Mouse (Mus musculus) midbrain, embryonic 15.5 days (tissue): Measurements from ENCODE around the gene Elp6. TPM values are rescaled to one million over a fixed set of nuclear protein-coding genes. Genes with fewer than 3 reads are reported as not detected.
A peak's percentile ranks its signal among the peaks of the same experiment; 100 is the strongest.

Experiments used
- ATAC-seq: fragments of 200-750 bp; cut with Nextera tagmentation; replicated peaks from 2 replicates; pipeline ENCODE4 v1.8.0; 2017; ENCODE audit warnings: moderate TSS enrichment
- H3K27ac ChIP-seq: fragments of 300-500 bp; sonication (generic); 2 replicates; pipeline ENCODE4 v1.5.1; 2015; ENCODE audit warnings: mild to moderate bottlenecking, inconsistent platforms
- H3K27me3 ChIP-seq: fragments of 300-500 bp; sonication (generic); replicated peaks from 2 replicates; pipeline ENCODE4 v1.6.1; 2015; ENCODE audit warnings: inconsistent platforms
- H3K36me3 ChIP-seq: fragments of 300-500 bp; sonication (generic); replicated peaks from 2 replicates; pipeline ENCODE4 v1.6.1; 2015; ENCODE audit warnings: inconsistent platforms
- H3K4me1 ChIP-seq: fragments of 300-500 bp; sonication (generic); 2 replicates; pipeline ENCODE4 v1.6.1; 2015; ENCODE audit warnings: inconsistent platforms
- H3K4me2 ChIP-seq: fragments of 300-500 bp; sonication (generic); 2 replicates; pipeline ENCODE4 v1.6.1; 2015; ENCODE audit warnings: inconsistent platforms, mild to moderate bottlenecking, moderate library complexity
- H3K4me3 ChIP-seq: fragments of 300-500 bp; sonication (generic); 2 replicates; pipeline ENCODE4 v1.5.1; 2015; ENCODE audit warnings: mild to moderate bottlenecking, inconsistent platforms
- H3K9ac ChIP-seq: fragments of 300-500 bp; sonication (generic); 2 replicates; pipeline ENCODE4 v1.6.1; 2015; ENCODE audit warnings: mild to moderate bottlenecking, inconsistent platforms
- H3K9me3 ChIP-seq: fragments of 300-500 bp; sonication (generic); 2 replicates; pipeline ENCODE4 v1.6.1; 2016; ENCODE audit warnings: inconsistent platforms
- WGBS: fragments of 180-500 bp; shearing (Covaris S2); methylation state at CpG from one replicate; pipeline ENCODE4 v1.1.7; 2015; ENCODE audit warnings: mixed read lengths; 5-methylcytosine and 5-hydroxymethylcytosine counted together
- polyA plus RNA-seq: library from polyadenylated mRNA; unstranded; fragments of >200 nt; fragmentation: Nextera tagmentation; extraction: Ambion mirVana; gene quantifications from 2 replicates; pipeline ENCODE4 v1.2.1, GENCODE M21; 2015

Gene Elp6
- polyA plus RNA-seq, result 44.8 and 48.4 TPM in 2 replicates

GRCm38 (mm10) chr9:110304969-110305651 is at the start of gene Elp6:
Elp6 (plus strand) TSS chr9:110305173.
- Histone ChIP-seq H3K27me3 (no peaks in the 10 kb centered on the region), H3K27ac (peak within 1 kb of the TSS; percentile 97), H3K4me2 (peak within 1 kb of the TSS; percentile 82), H3K4me3 (peak within 1 kb of the TSS; percentile 72), H3K9me3 (no peaks in the 10 kb centered on the region), H3K9ac (peak within 1 kb of the TSS; percentile 82), H3K4me1 (peaks cover 24% of the 10 kb centered on the region), H3K36me3 (no peaks in the 10 kb centered on the region)
- peak; percentile 99 for ATAC-seq
- under 1% methylated on average over 46 of the region's 46 CpGs for WGBS

DNA sequence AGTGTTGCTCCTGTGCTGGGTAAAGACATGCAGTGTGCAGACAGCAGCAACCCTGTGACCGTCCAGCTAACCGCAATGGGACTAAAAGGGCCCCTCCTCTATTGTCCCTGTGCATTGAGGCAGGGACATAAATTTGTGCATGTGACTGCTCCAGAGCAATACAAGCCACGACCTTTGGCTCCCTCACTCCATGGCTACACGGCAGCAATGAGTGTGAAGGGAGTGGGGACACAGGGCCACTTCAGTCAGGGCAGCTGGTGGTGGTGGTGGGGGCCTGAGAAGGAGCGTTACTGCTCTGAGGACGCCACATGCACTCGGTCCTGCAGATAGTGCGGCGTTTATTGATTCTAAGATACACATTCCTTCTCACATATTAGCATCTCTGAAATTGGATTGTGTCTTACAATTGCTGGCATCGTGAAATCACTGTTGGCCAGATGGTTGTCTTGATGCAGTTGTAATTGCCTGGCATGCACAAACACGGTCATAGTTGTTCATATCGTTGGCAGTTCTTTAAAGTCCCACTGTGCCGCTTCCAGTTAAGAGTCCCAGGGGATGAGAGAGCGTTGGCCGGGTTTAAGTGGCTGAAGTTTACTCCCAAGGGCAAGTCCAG is 49.5 kb upstream of the Elp6 start:
- Histone ChIP-seq H3K4me2 (no peak overlapping the region), H3K27me3 (no peaks in the 10 kb centered on the region), H3K27ac (peak overlapping the region; percentile 13; the same call in 1 of the 2 replicates), H3K9ac (no peak overlapping the region), H3K9me3 (no peaks in the 10 kb centered on the region), H3K36me3 (peaks cover 16% of the 10 kb centered on the region), H3K4me3 (no peak overlapping the region), H3K4me1 (peaks cover 20% of the 10 kb centered on the region)
- WGBS, result 28% methylated on average over 15 of the region's 15 CpGs
- ATAC-seq, result no peak; the same call in 1 of the 2 replicates

- no peak overlapping the region for H3K9ac ChIP-seq
These were observed 46.3 kb upstream of the Elp6 start for GRCm38 (mm10) chr9:110258646-110259045.

GRCm38 (mm10) chr9:110259118-110259517 is 45.9 kb upstream of the Elp6 start:
- Histone ChIP-seq H3K9me3 (no peaks in the 10 kb centered on the region), H3K36me3 (peaks cover 24% of the 10 kb centered on the region), H3K4me1 (peaks cover 9% of the 10 kb centered on the region; the same call in 1 of the 2 replicates), H3K9ac (no peak overlapping the region), H3K27ac (no peak overlapping the region), H3K4me3 (no peak overlapping the region), H3K27me3 (no peaks in the 10 kb centered on the region), H3K4me2 (no peak overlapping the region)
- 90% methylated on average over 3 of the region's 3 CpGs for WGBS
- no peak for ATAC-seq

More at GRCm38 (mm10) chr9:110258646-110259045, 46.3 kb upstream of the Elp6 start:
- ATAC-seq, result no peak
- H3K4me1 ChIP-seq, result peaks cover 9% of the 10 kb centered on the region; the same call in 1 of the 2 replicates
- peaks cover 24% of the 10 kb centered on the region for H3K36me3 ChIP-seq
- no peaks in the 10 kb centered on the region for H3K27me3 ChIP-seq
- H3K4me2 ChIP-seq, result no peak overlapping the region
- H3K4me3 ChIP-seq, result no peak overlapping the region
- H3K27ac ChIP-seq, result no peak overlapping the region
- no peaks in the 10 kb centered on the region for H3K9me3 ChIP-seq
- WGBS, result 71% methylated on average over 6 of the region's 6 CpGs

GRCm38 (mm10) chr9:110263181-110263580 is 41.8 kb upstream of the Elp6 start:
- Histone ChIP-seq H3K36me3 (peaks cover 13% of the 10 kb centered on the region; the same call in 1 of the 2 replicates), H3K9me3 (no peaks in the 10 kb centered on the region), H3K4me2 (no peak overlapping the region), H3K27me3 (no peaks in the 10 kb centered on the region), H3K4me3 (no peak overlapping the region), H3K27ac (no peak overlapping the region), H3K9ac (no peak overlapping the region), H3K4me1 (no peaks in the 10 kb centered on the region)
- 80% methylated on average over 8 of the region's 8 CpGs for WGBS
- ATAC-seq, result no peak

GRCm38 (mm10) chr9:110264991-110265390 is 40.0 kb upstream of the Elp6 start:
- no peak overlapping the region for H3K27ac ChIP-seq
- peaks cover 10% of the 10 kb centered on the region; the same call in 1 of the 2 replicates for H3K36me3 ChIP-seq
- no peaks in the 10 kb centered on the region for H3K4me1 ChIP-seq
- H3K9me3 ChIP-seq, result no peaks in the 10 kb centered on the region
- WGBS, result 65% methylated on average over 9 of the region's 9 CpGs
- no peak overlapping the region for H3K4me2 ChIP-seq
- no peaks in the 10 kb centered on the region for H3K27me3 ChIP-seq
- H3K4me3 ChIP-seq, result no peak overlapping the region
- no peak for ATAC-seq
- no peak overlapping the region for H3K9ac ChIP-seq

- Histone ChIP-seq H3K9me3 (no peaks in the 10 kb centered on the region), H3K9ac (no peak overlapping the region), H3K27ac (no peak overlapping the region), H3K4me2 (no peak overlapping the region), H3K27me3 (no peaks in the 10 kb centered on the region), H3K4me3 (no peak overlapping the region), H3K4me1 (no peaks in the 10 kb centered on the region), H3K36me3 (no peaks in the 10 kb centered on the region)
- 89% methylated on average over 10 of the region's 10 CpGs for WGBS
- no peak for ATAC-seq
These were observed 36.6 kb upstream of the Elp6 start for GRCm38 (mm10) chr9:110268416-110268815.

DNA sequence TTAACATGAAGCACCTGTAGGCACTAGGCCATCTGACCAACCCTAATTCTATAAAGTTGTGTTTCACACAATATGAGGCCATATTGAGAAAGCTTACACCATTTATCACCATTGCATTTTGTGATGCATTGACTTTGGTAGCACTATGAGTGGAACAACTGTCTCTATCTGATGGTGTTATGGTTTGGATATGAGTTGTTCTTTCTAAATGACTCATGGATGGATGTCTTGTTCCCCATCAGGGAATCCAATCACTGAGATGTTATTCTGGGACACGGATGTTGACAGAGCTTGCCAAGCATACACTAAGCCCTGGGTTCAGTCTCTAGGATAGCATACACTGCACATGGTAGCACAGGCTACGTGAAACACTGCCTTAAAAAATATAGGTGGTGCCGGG is 32.6 kb upstream of the Elp6 start:
- Histone ChIP-seq H3K9me3 (no peaks in the 10 kb centered on the region), H3K27me3 (no peaks in the 10 kb centered on the region), H3K4me3 (no peak overlapping the region), H3K27ac (no peak overlapping the region), H3K4me1 (no peaks in the 10 kb centered on the region), H3K4me2 (no peak overlapping the region), H3K36me3 (no peaks in the 10 kb centered on the region), H3K9ac (no peak overlapping the region)
- 90% methylated on average over 3 of the region's 3 CpGs for WGBS
- ATAC-seq, result no peak

DNA sequence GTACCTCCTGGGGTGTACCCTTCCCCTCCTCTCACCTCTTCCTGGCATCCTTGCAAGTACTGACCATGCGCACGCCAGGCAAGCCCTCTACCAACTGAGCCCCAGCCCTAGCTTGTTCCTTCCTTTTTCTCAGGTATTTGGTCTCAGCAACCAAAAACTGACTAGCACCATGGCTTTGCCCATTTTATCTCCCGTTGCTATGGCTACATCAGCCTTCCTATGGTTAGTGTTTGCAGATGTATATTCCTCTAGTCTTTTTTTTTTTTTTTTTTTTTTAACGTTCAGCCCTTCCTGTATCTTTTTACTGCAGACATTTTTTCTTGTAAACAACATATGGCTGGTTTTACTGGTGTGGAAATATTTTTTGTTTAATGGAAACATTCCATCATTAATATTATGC is 31.5 kb upstream of the Elp6 start:
- H3K36me3 ChIP-seq, result no peaks in the 10 kb centered on the region
- no peak overlapping the region for H3K9ac ChIP-seq
- no peaks in the 10 kb centered on the region for H3K9me3 ChIP-seq
- H3K4me1 ChIP-seq, result no peaks in the 10 kb centered on the region
- H3K27me3 ChIP-seq, result no peaks in the 10 kb centered on the region
- H3K4me3 ChIP-seq, result no peak overlapping the region
- no peak for ATAC-seq
- no peak overlapping the region for H3K4me2 ChIP-seq
- H3K27ac ChIP-seq, result no peak overlapping the region
- 76% methylated on average over 4 of the region's 4 CpGs for WGBS

GRCm38 (mm10) chr9:110275882-110276281 is 29.1 kb upstream of the Elp6 start:
- Histone ChIP-seq H3K27me3 (no peaks in the 10 kb centered on the region), H3K4me2 (no peak overlapping the region), H3K4me1 (no peaks in the 10 kb centered on the region), H3K4me3 (no peak overlapping the region), H3K27ac (no peak overlapping the region), H3K9ac (no peak overlapping the region), H3K36me3 (no peaks in the 10 kb centered on the region), H3K9me3 (no peaks in the 10 kb centered on the region)
- no peak for ATAC-seq
- WGBS, result 78% methylated on average over 5 of the region's 5 CpGs

- WGBS, result 61% methylated on average over 8 of the region's 8 CpGs
- H3K9me3 ChIP-seq, result no peaks in the 10 kb centered on the region
- no peak for ATAC-seq
These were observed 27.5 kb upstream of the Elp6 start for GRCm38 (mm10) chr9:110277431-110277881.

GRCm38 (mm10) chr9:110284075-110284697 is 20.8 kb upstream of the Elp6 start:
- no peaks in the 10 kb centered on the region for H3K9me3 ChIP-seq
- H3K27me3 ChIP-seq, result no peaks in the 10 kb centered on the region
- no peaks in the 10 kb centered on the region for H3K36me3 ChIP-seq
- H3K4me2 ChIP-seq, result no peak overlapping the region
- ATAC-seq, result no peak
- H3K9ac ChIP-seq, result no peak overlapping the region
- H3K4me3 ChIP-seq, result no peak overlapping the region
- peaks cover 13% of the 10 kb centered on the region for H3K4me1 ChIP-seq
- no peak overlapping the region for H3K27ac ChIP-seq
- WGBS, result 93% methylated on average over 10 of the region's 10 CpGs

More at GRCm38 (mm10) chr9:110277431-110277881, 27.5 kb upstream of the Elp6 start:
- Histone ChIP-seq H3K4me1 (no peaks in the 10 kb centered on the region), H3K27ac (no peak overlapping the region), H3K36me3 (no peaks in the 10 kb centered on the region), H3K27me3 (no peaks in the 10 kb centered on the region), H3K4me2 (no peak overlapping the region), H3K4me3 (no peak overlapping the region), H3K9ac (no peak overlapping the region)
